Mouse (Mus musculus) midbrain, embryonic 13.5 days (tissue): Measurements from ENCODE around the gene Rspo3. TPM values are rescaled to one million over a fixed set of nuclear protein-coding genes. Genes with fewer than 3 reads are reported as not detected.

Source experiments
- ATAC-seq: fragments of 200-750 bp; cut with Nextera tagmentation; 2 replicates; pipeline ENCODE4 v1.8.0; 2017; ENCODE audit warnings: mild to moderate bottlenecking, moderate TSS enrichment, moderate library complexity
- H3K27ac ChIP-seq: fragments of 300-500 bp; sonication (generic); 2 replicates; pipeline ENCODE4 v1.5.1; 2015; ENCODE audit warnings: inconsistent platforms, mild to moderate bottlenecking, moderate library complexity
- H3K27me3 ChIP-seq: fragments of 300-500 bp; sonication (generic); 2 replicates; pipeline ENCODE4 v1.6.1; 2015; ENCODE audit warnings: mild to moderate bottlenecking, inconsistent platforms
- H3K36me3 ChIP-seq: fragments of 300-500 bp; sonication (generic); 2 replicates; pipeline ENCODE4 v1.6.1; 2015; ENCODE audit warnings: mild to moderate bottlenecking, inconsistent platforms
- H3K4me1 ChIP-seq: fragments of 300-500 bp; sonication (generic); replicated peaks from 2 replicates; pipeline ENCODE4 v1.6.1; 2015; ENCODE audit warnings: inconsistent platforms
- H3K4me2 ChIP-seq: fragments of 300-500 bp; sonication (generic); replicated peaks from 2 replicates; pipeline ENCODE4 v1.6.1; 2015; ENCODE audit warnings: moderate library complexity, mild to moderate bottlenecking, inconsistent platforms
- H3K4me3 ChIP-seq: fragments of 300-500 bp; sonication (generic); replicated peaks from 2 replicates; pipeline ENCODE4 v1.5.1; 2015; ENCODE audit warnings: mild to moderate bottlenecking, inconsistent platforms
- H3K9ac ChIP-seq: fragments of 300-500 bp; sonication (generic); replicated peaks from 2 replicates; pipeline ENCODE4 v1.6.1; 2015; ENCODE audit warnings: mild to moderate bottlenecking, inconsistent platforms
- H3K9me3 ChIP-seq: fragments of 300-500 bp; sonication (generic); 2 replicates; pipeline ENCODE4 v1.6.1; 2016; ENCODE audit warnings: mild to moderate bottlenecking, inconsistent platforms
- WGBS: fragments of 180-500 bp; shearing (Covaris S2); methylation state at CpG from one replicate; pipeline ENCODE4 v1.1.7; 2015; 5-methylcytosine and 5-hydroxymethylcytosine counted together
- polyA plus RNA-seq: library from polyadenylated mRNA; unstranded; fragments of >200 nt; fragmentation: Nextera tagmentation; extraction: Ambion mirVana; gene quantifications from 2 replicates; pipeline ENCODE4 v1.2.1, GENCODE M21; 2015

Rspo3 gene
- polyA plus RNA-seq, 1 experiment from 2014 or later, result 17.9 TPM

DNA sequence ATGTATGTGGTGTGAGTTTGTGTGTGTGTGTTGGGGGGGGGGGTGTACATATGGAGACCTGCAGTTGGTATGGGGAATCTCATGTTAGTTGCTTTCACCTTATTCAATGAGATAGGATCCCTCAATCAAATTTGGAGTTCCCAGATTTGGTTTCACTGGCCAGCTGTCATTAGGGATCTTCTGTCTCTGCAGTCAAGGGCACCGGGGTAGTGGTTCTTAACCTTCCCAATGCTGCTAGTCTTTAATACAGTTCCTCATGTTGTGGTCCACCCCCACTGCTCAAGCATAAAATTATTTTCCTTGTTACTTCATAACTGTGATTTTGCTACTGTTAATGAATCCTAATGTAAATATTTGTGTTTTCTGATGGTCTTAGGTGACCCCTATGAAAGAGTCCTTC lies 22.1 kb downstream of the Rspo3 start:
- H3K27ac ChIP-seq, result no peak overlapping the region
- H3K9ac ChIP-seq, result no peak overlapping the region
- no peak overlapping the region for H3K4me2 ChIP-seq
- no peaks in the 10 kb centered on the region for H3K27me3 ChIP-seq
- 93% methylated on average over 1 of the region's 1 CpGs for WGBS
- no peak overlapping the region for H3K4me3 ChIP-seq
- H3K4me1 ChIP-seq, result no peaks in the 10 kb centered on the region
- H3K36me3 ChIP-seq, result no peaks in the 10 kb centered on the region
- no peaks in the 10 kb centered on the region for H3K9me3 ChIP-seq
- no peak for ATAC-seq

DNA sequence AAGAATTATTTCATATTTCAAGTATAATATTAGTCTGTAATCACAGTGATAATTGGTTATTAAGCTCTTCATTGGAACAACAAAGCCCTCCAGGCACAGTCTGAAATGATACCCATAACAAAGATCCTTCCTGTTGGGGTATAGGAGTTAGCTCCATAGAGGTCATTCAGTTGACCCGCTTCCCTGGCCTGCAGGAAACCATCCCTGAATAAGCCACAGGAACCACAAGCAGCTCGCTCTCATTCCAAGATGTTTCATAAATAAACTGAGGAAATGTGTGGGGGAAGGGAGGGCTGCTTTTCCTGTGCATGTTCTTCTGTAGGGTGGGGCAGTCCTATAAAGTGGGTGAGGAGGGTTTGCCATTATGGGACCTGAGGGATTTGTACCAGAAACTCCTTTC lies 27.5 kb downstream of the Rspo3 start:
- Histone ChIP-seq H3K4me2 (no peak overlapping the region), H3K4me1 (no peaks in the 10 kb centered on the region), H3K27ac (no peak overlapping the region), H3K9me3 (no peaks in the 10 kb centered on the region), H3K9ac (no peak overlapping the region), H3K4me3 (no peak overlapping the region), H3K27me3 (no peaks in the 10 kb centered on the region), H3K36me3 (no peaks in the 10 kb centered on the region)
- no peak for ATAC-seq
- WGBS, result 83% methylated on average over 2 of the region's 2 CpGs

DNA sequence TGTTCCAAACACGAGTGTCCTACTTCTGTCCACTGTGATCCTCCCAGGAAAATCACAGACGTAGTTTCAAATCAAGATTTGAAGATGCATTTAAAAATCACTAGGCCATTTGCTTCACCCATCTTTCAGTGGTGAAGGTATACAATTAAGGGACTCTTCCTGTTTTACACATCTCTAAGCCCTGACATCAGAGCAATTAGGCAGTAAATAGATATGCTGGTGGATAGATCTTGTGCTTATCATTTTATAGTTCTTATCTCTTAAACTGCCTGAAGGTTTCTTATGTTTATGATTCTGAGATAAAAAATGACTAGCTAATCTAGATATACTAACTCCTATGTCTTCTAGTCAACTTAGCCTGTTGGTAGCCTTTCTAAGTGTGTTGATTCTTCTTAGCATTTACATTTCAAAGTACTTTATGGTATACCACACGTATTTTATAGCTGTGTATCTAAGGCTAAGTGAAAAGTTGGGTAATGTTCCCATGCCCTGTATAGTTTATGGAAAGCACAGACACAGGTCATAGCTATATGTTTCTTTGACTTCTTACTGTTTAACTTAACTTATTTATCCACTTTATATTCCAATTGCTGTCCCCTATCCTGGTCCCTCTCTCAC lies 38.4 kb downstream of the Rspo3 start:
- Histone ChIP-seq H3K9me3 (no peaks in the 10 kb centered on the region), H3K27me3 (no peaks in the 10 kb centered on the region), H3K27ac (no peak overlapping the region), H3K9ac (no peak overlapping the region), H3K36me3 (no peaks in the 10 kb centered on the region), H3K4me1 (no peaks in the 10 kb centered on the region), H3K4me2 (no peak overlapping the region), H3K4me3 (no peak overlapping the region)
- no peak for ATAC-seq
- 71% methylated on average over 3 of the region's 3 CpGs for WGBS

DNA sequence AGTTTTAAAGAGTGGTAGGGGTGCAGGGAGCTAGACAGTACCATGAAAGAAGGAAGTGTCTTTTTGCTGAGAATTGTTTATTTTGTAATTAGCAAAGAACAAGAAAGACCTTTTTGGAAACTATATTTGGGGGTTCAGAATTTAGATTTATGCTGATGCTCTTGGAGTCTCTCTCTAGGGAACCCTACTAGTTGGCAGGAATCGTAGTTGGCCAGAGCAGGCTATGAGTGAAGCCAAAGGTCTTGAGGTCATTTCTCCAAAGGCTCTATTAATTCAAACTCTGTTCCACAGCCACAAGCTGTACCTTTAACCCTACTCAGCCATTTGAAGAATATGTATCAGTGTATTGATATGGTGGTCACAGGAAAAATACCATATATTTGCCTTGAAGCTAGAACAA lies 41.7 kb downstream of the Rspo3 start:
- ATAC-seq, result no peak
- no peaks in the 10 kb centered on the region for H3K36me3 ChIP-seq

DNA sequence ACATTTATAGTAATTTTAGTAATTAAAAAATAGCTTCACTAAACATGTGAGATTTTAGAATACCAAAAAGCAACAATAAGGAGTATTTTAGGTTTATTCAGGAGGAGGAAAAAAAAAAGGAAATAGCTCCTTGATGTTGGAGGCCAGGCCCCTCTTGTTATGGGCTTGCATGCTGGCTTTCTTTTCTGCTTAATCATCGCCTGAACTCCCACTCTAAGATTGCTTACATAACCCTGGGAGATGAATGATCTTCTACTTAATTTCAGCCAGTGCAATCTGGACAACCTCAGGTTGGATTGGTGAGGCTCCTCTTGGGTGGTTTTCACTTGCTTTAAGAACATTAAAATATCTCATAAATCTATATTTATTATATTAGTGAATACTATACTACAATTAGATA lies 54.7 kb downstream of the Rspo3 start:
- H3K36me3 ChIP-seq, result no peaks in the 10 kb centered on the region
- no peak for ATAC-seq
- no peaks in the 10 kb centered on the region for H3K9me3 ChIP-seq
- no peak overlapping the region for H3K4me3 ChIP-seq
- H3K4me1 ChIP-seq, result no peaks in the 10 kb centered on the region
- no peak overlapping the region for H3K9ac ChIP-seq
- H3K27me3 ChIP-seq, result no peaks in the 10 kb centered on the region
- H3K4me2 ChIP-seq, result no peak overlapping the region
- 54% methylated on average over 1 of the region's 1 CpGs for WGBS
- no peak overlapping the region for H3K27ac ChIP-seq

More for the DNA sequence above, 41.7 kb downstream of the Rspo3 start:
- Histone ChIP-seq H3K4me2 (no peak overlapping the region), H3K9me3 (no peaks in the 10 kb centered on the region), H3K27me3 (no peaks in the 10 kb centered on the region), H3K4me3 (no peak overlapping the region), H3K9ac (no peak overlapping the region), H3K27ac (no peak overlapping the region), H3K4me1 (no peaks in the 10 kb centered on the region)
- WGBS, result 85% methylated on average over 1 of the region's 1 CpGs

DNA sequence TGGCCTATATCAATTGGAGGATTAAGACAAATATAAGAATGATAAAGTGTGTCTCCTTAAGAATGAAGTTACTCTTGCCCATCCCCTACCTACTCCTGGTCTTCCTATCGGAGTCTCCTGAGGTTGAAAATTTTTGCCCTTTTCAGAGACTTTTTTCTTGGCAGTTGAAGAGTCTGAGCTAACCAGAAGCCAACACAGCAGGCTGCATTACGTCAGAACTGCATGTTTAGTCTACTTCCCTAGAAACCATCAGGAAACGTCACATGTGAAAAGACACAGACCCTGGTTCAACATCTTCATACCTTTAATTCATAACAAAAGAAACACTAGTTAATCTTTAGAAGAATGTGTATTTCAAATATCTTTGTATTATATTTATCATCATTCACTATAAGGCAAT lies 56.3 kb downstream of the Rspo3 start:
- H3K36me3 ChIP-seq, result no peaks in the 10 kb centered on the region
- no peak for ATAC-seq
- 77% methylated on average over 3 of the region's 3 CpGs for WGBS
- H3K4me1 ChIP-seq, result no peaks in the 10 kb centered on the region
- H3K9ac ChIP-seq, result no peak overlapping the region
- H3K9me3 ChIP-seq, result no peaks in the 10 kb centered on the region
- H3K27me3 ChIP-seq, result no peaks in the 10 kb centered on the region
- H3K4me3 ChIP-seq, result no peak overlapping the region
- H3K4me2 ChIP-seq, result no peak overlapping the region
- no peak overlapping the region for H3K27ac ChIP-seq

DNA sequence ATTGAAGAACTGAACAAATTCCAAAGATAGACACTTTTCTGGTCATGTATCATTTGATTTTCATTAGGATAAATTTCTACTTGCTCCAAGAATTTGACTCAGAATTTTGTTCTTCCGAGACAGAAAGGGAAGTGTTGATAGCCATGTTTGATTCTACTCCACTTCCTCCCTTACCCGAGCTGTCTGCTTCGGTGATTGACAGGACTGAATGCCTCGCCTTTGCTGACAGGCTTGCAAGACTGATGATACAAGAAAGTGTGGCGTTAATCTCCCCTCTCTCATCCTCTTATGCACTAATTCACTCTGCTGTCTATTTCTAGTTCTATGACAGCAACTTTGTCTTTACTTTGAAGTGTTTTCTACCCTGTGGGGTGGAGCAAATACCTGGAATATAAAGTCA lies 65.2 kb downstream of the Rspo3 start:
- Histone ChIP-seq H3K27me3 (no peaks in the 10 kb centered on the region), H3K9ac (no peak overlapping the region), H3K36me3 (no peaks in the 10 kb centered on the region), H3K4me2 (no peak overlapping the region), H3K27ac (no peak overlapping the region), H3K4me3 (no peak overlapping the region), H3K4me1 (no peaks in the 10 kb centered on the region), H3K9me3 (no peaks in the 10 kb centered on the region)
- no peak for ATAC-seq
- 69% methylated on average over 5 of the region's 5 CpGs for WGBS

DNA sequence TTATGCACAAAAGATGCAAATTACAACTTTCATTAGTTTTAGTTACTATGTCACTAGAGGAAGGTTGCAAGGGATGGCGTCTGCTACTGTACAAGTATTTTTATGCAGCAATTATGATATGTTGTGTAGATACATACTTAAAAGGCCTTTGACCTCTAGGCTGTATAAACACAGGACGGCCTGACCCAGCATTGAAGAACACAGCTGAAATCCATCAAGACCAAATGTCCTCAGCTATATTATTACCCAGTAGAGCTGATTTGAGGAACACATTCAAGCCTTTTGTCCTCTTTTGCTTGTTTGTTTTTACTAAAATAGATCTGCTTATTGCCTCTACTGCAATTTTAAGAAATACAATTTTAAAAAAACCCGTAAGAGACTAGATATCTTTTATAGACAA lies 75.6 kb downstream of the Rspo3 start:
- Histone ChIP-seq H3K36me3 (no peaks in the 10 kb centered on the region), H3K9ac (no peak overlapping the region), H3K4me2 (no peak overlapping the region), H3K27ac (no peak overlapping the region), H3K4me1 (no peaks in the 10 kb centered on the region), H3K9me3 (no peaks in the 10 kb centered on the region), H3K4me3 (no peak overlapping the region), H3K27me3 (no peaks in the 10 kb centered on the region)
- ATAC-seq, result no peak
- WGBS, result 78% methylated on average over 3 of the region's 3 CpGs

DNA sequence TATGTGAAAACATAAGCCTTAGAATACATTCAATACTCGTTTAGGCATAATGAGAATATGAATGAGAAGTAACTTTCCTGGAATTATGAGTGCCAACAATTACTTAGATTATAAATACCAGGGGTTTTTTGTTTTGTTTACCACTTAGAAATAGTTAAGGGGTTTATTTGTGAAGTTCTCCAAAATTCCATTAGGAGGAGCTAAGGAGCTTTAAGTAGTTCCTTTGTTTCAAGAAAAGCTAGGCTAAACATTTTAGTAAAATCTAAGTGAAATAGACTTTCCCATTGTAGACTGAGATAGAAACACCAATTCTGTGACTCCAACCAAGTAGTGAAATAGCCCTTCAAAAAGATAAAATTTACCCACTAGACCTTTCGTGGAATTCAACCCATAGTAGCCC lies 76.0 kb downstream of the Rspo3 start:
- H3K4me3 ChIP-seq, result no peak overlapping the region
- WGBS, result 68% methylated on average over 2 of the region's 2 CpGs
- no peak overlapping the region for H3K9ac ChIP-seq
- H3K36me3 ChIP-seq, result no peaks in the 10 kb centered on the region
- H3K9me3 ChIP-seq, result no peaks in the 10 kb centered on the region
- ATAC-seq, result no peak
- no peaks in the 10 kb centered on the region for H3K27me3 ChIP-seq
- H3K27ac ChIP-seq, result no peak overlapping the region
- no peak overlapping the region for H3K4me2 ChIP-seq
- H3K4me1 ChIP-seq, result no peaks in the 10 kb centered on the region

DNA sequence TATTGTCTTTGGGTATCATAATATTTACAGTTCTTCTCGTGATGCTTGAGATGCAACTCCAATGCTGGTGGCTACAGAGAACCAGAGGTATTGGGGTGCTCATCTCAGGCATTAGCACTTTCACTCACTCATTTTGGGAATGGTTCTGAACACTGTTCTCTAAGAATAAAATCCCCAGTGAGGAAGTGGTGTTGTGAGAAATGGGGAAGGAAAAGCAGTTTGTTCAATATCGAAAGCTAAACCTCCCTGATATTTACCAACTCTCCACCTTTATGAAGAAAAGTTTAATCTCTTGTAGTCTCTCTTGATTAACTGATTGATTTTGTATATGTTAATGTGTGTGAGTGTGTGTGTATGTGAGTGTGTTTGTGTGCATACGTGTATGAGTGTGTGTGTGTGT lies 90.6 kb downstream of the Rspo3 start:
- Histone ChIP-seq H3K9me3 (no peaks in the 10 kb centered on the region), H3K9ac (no peak overlapping the region), H3K4me1 (no peaks in the 10 kb centered on the region), H3K27ac (no peak overlapping the region), H3K4me2 (no peak overlapping the region), H3K36me3 (no peaks in the 10 kb centered on the region), H3K27me3 (no peaks in the 10 kb centered on the region), H3K4me3 (no peak overlapping the region)
- ATAC-seq, result no peak
- WGBS, result 82% methylated on average over 3 of the region's 3 CpGs

DNA sequence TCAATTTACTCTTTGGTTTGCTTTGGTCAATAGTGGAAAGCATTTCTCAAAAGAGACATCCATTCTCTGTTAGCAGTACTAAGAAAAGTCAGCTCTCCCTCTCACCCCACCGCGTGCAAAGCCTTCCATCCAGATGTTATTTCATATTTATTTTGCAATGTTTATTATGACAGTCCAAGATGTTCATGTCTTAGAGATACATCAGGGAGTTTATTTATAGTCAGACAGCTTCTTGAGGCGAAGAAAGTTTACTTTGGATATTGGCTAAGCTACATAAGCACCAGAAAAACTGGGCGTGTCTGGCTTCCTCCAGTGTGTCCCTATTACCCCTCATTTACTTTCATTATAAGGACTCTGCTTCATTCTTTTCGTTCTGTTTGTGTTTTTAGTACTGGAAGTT lies 94.4 kb downstream of the Rspo3 start:
- 88% methylated on average over 5 of the region's 5 CpGs for WGBS
- Histone ChIP-seq H3K4me2 (no peak overlapping the region), H3K9me3 (no peaks in the 10 kb centered on the region), H3K4me3 (no peak overlapping the region), H3K27ac (no peak overlapping the region), H3K9ac (no peak overlapping the region), H3K36me3 (no peaks in the 10 kb centered on the region), H3K27me3 (no peaks in the 10 kb centered on the region), H3K4me1 (no peaks in the 10 kb centered on the region)
- no peak for ATAC-seq

DNA sequence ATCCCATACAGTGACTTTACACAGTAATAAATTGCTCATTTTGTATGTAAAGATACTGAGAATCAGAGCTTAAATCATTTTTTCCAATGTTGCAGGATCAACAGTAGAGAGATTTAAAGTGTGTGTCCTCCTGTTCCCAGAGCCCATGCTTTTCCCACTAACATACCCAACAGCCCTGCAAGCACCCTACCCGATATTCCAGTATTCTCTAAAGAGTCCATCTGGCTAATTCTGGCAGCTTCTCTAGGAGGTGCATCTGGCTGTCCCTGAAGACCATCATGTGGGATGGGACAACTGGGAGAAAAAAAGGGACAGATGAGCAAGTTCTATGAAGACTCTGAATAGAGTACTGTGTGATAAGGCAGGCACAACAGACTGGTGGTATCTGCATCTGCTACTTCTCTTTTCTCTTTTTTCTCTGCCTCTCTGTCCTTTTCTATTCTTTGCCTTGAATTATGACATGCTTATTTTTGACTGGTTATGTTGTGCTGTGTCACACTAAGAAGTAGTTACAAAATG lies 102.7 kb downstream of the Rspo3 start:
- Histone ChIP-seq H3K36me3 (no peaks in the 10 kb centered on the region), H3K9ac (no peak overlapping the region), H3K4me3 (no peak overlapping the region), H3K4me1 (no peaks in the 10 kb centered on the region), H3K9me3 (no peaks in the 10 kb centered on the region), H3K27me3 (no peaks in the 10 kb centered on the region), H3K4me2 (no peak overlapping the region), H3K27ac (no peak overlapping the region)
- no peak for ATAC-seq
- 87% methylated on average over 1 of the region's 1 CpGs for WGBS

DNA sequence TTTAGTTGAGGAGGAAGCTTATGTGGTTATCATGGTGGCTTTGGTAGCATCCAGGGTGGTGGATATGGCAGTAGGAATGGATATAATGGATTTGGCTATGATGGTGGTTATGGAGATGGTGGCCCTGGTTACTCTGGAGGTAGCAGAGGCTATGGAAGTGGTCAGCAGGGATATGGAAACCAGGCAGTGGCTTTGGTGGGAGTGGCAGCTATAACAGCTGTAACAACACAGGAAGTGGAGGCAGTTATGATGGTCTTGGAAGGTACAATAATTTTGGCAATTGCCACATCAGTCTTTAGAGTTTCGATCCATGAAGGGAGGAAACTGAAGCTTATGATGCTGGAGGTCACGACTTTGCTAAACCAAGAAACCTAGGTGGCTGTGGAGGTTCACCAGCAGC lies 109.0 kb downstream of the Rspo3 start:
- H3K27ac ChIP-seq, result no peak overlapping the region
- no peak overlapping the region for H3K4me2 ChIP-seq
- no peaks in the 10 kb centered on the region for H3K36me3 ChIP-seq
- H3K27me3 ChIP-seq, result no peaks in the 10 kb centered on the region
- no peak overlapping the region for H3K9ac ChIP-seq
- no peak for ATAC-seq
- H3K9me3 ChIP-seq, result no peaks in the 10 kb centered on the region
- no peaks in the 10 kb centered on the region for H3K4me1 ChIP-seq
- no peak overlapping the region for H3K4me3 ChIP-seq
- 84% methylated on average over 2 of the region's 2 CpGs for WGBS
